Mouse (Mus musculus) kidney, embryonic 15.5 days (tissue): ENCODE measurements around the gene Nit1. TPM values are rescaled to one million over a fixed set of nuclear protein-coding genes. Genes with fewer than 3 reads are reported as not detected.

Source experiments
- ATAC-seq: fragments of 200-750 bp; cut with Nextera tagmentation; replicated peaks from 2 replicates; pipeline ENCODE4 v1.8.0; 2017; ENCODE audit warnings: moderate TSS enrichment; ENCODE audit not compliant: low FRiP score
- H3K27ac ChIP-seq: fragments of 300-500 bp; sonication (generic); 2 replicates; pipeline ENCODE4 v1.5.1; 2015; ENCODE audit warnings: mild to moderate bottlenecking, inconsistent platforms
- H3K27me3 ChIP-seq: fragments of 300-500 bp; sonication (generic); 2 replicates; pipeline ENCODE4 v1.6.1; 2015; ENCODE audit warnings: inconsistent platforms
- H3K36me3 ChIP-seq: fragments of 300-500 bp; sonication (generic); 2 replicates; pipeline ENCODE4 v1.6.1; 2015; ENCODE audit warnings: inconsistent platforms
- H3K4me1 ChIP-seq: fragments of 300-500 bp; sonication (generic); 2 replicates; pipeline ENCODE4 v1.6.1; 2015; ENCODE audit warnings: inconsistent platforms
- H3K4me2 ChIP-seq: fragments of 300-500 bp; sonication (generic); 2 replicates; pipeline ENCODE4 v1.6.1; 2015; ENCODE audit warnings: moderate library complexity, mild to moderate bottlenecking, inconsistent platforms
- H3K4me3 ChIP-seq: fragments of 300-500 bp; sonication (generic); replicated peaks from 2 replicates; pipeline ENCODE4 v1.5.1; 2015; ENCODE audit warnings: mild to moderate bottlenecking, inconsistent platforms
- H3K9ac ChIP-seq: fragments of 300-500 bp; sonication (generic); 2 replicates; pipeline ENCODE4 v1.6.1; 2015; ENCODE audit warnings: mild to moderate bottlenecking, inconsistent platforms
- H3K9me3 ChIP-seq: fragments of 300-500 bp; sonication (generic); replicated peaks from 2 replicates; pipeline ENCODE4 v1.6.1; 2016; ENCODE audit warnings: inconsistent platforms
- WGBS: fragments of 180-500 bp; shearing (Covaris S2); methylation state at CpG from one replicate; pipeline ENCODE4 v1.1.7; 2015; ENCODE audit warnings: mixed read lengths; 5-methylcytosine and 5-hydroxymethylcytosine counted together
- polyA plus RNA-seq: library from polyadenylated mRNA; unstranded; fragments of >200 nt; fragmentation: Nextera tagmentation; extraction: Ambion mirVana; gene quantifications from 2 replicates; pipeline ENCODE4 v1.2.1, GENCODE M21; 2015

The Nit1 gene
- 47.8 and 50.5 TPM in 2 replicates for polyA plus RNA-seq

DNA sequence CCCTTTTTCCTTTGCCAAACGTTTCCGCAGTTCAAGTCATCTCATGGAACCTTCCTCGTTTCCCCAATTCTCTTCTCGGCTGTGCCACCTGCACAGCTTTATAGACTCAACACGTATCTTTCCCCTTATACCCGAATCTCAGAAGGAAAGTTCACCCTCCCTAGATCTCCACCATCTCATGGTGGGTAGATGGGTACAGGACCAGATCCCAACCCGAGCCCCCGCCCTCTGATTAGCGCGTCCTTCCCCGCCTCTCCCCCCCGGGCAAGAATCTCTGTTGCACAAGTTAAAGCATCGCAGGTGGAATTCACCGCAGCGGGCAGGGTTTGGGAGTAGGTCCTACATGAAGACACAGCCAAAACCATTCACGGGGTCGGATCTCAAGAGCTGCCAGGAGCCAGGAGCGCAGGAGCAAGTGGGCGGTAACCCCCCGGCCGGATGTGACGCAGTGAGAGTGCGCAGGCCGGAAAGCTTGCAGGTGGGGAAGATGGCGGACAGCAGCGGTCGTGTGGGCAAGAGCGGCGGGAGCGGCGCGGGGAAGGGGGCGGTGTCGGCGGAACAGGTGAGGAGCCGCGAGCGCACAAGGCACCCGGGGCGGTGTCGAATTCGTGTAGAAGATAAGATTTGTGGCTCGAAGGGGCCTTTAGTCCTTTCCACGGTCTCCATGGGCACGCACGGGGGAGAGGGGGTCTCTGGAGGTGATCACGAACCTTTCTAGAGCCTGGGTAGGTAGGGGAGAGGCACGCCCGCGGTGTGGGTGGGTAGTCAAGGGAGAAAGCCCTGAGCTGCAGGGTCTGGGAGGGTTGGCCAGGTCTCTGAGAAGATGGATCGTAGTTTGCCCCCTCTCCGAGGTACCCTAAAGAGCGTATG, at the start of gene Nit1, which contains the start of gene Pfdn2:
TSS of gene Nit1 (minus strand) at position 422 of the 870 bp plus-strand sequence.
TSS of gene Pfdn2 (plus strand) at position 446 of the 870 bp plus-strand sequence.
- H3K4me2 ChIP-seq = peak within 1 kb of the TSS; percentile 86
- peaks cover 31% of the 10 kb centered on the region for H3K36me3 ChIP-seq
- H3K4me1 ChIP-seq = peaks cover 22% of the 10 kb centered on the region
- H3K27ac ChIP-seq = peak within 1 kb of the TSS; percentile 88
- ATAC-seq = peak; percentile 92
- H3K27me3 ChIP-seq = no peaks in the 10 kb centered on the region
- H3K9ac ChIP-seq = peak within 1 kb of the TSS; percentile 78
- H3K9me3 ChIP-seq = 0 out of 2 replicates have a peak, but pooled peaks cover 7% of the 10 kb centered on the region
- H3K4me3 ChIP-seq = peak within 1 kb of the TSS; percentile 94
- under 1% methylated on average over 53 of the region's 53 CpGs for WGBS

- no peaks in the 10 kb centered on the region for H3K36me3 ChIP-seq
- no peaks in the 10 kb centered on the region for H3K27me3 ChIP-seq
- H3K27ac ChIP-seq = no peak overlapping the region
- no peaks in the 10 kb centered on the region for H3K9me3 ChIP-seq
- H3K4me1 ChIP-seq = peaks cover 3% of the 10 kb centered on the region; the same call in 1 of the 2 replicates
- 79% methylated on average over 4 of the region's 4 CpGs for WGBS
- H3K4me2 ChIP-seq = no peak overlapping the region
- H3K4me3 ChIP-seq = no peak overlapping the region
- no peak for ATAC-seq
- no peak overlapping the region for H3K9ac ChIP-seq
Observed at GRCm38 (mm10) chr1:171390101-171390500, 44.7 kb upstream of the Nit1 start.

GRCm38 (mm10) chr1:171388376-171389102, 43.1 kb upstream of the Nit1 start, which contains the start of gene Arhgap30:
Gene Arhgap30, plus strand, starts transcription at chr1:171388954.
- Histone ChIP-seq H3K9me3 (no peaks in the 10 kb centered on the region), H3K36me3 (no peaks in the 10 kb centered on the region), H3K4me2 (no peak within 1 kb of the TSS), H3K27me3 (no peaks in the 10 kb centered on the region), H3K4me1 (peaks cover 3% of the 10 kb centered on the region; the same call in 1 of the 2 replicates), H3K4me3 (no peak within 1 kb of the TSS), H3K9ac (no peak within 1 kb of the TSS), H3K27ac (no peak within 1 kb of the TSS)
- no peak for ATAC-seq
- WGBS = 83% methylated on average over 15 of the region's 15 CpGs

DNA sequence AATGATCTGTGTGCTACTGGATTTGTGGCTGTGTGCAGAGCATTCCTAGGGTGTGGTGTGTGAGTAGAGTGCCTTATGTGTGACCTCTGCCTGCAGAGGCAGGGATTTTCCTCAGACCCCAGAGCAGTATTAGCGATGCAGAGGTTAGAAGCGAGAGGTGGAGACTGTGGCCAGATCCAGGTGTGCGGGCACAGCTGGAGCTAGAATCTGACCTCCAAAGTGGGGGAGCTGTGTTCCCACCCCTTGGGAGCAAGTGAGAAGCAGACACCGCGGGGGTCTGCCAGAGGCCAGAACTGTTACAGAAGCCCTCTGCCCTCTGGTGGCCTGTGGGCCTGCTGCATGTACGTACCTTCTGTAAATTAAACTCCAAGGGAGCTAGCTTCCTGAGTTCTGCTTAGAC, 41.7 kb upstream of the Nit1 start:
- H3K27me3 ChIP-seq = no peaks in the 10 kb centered on the region; the same call in 1 of the 2 replicates
- H3K4me3 ChIP-seq = no peak overlapping the region
- no peak overlapping the region for H3K27ac ChIP-seq
- WGBS = 17% methylated on average over 6 of the region's 6 CpGs
- ATAC-seq = peak; percentile 33
- H3K4me2 ChIP-seq = no peak overlapping the region
- peaks cover 3% of the 10 kb centered on the region; the same call in 1 of the 2 replicates for H3K4me1 ChIP-seq
- no peaks in the 10 kb centered on the region for H3K36me3 ChIP-seq
- H3K9me3 ChIP-seq = no peaks in the 10 kb centered on the region
- no peak overlapping the region for H3K9ac ChIP-seq

DNA sequence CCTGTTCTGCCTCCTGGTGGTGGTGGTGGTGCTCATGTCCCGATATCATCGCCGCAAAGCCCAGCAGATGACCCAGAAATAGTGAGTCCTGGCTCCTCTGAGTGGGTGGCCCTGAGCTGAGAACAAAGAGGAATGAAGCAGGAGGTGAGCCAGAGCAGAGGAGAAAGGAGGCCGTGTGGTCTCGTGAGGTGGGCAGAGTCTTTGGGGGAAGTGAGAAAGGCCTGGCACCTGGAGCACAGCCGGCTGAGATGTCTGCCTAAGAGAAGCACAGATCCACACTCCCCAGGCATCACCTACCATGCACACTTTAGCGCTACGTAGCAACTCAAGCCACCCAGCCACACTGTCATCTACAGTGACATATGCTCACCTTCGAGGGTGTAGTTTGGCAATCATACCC, 39.7 kb upstream of the Nit1 start:
- Histone ChIP-seq H3K36me3 (no peaks in the 10 kb centered on the region), H3K27me3 (peaks cover 9% of the 10 kb centered on the region), H3K4me1 (peaks cover 7% of the 10 kb centered on the region), H3K4me3 (no peak overlapping the region), H3K4me2 (no peak overlapping the region), H3K9me3 (no peaks in the 10 kb centered on the region), H3K9ac (no peak overlapping the region), H3K27ac (no peak overlapping the region)
- no peak for ATAC-seq
- 74% methylated on average over 9 of the region's 9 CpGs for WGBS

GRCm38 (mm10) chr1:171384361-171384760, 38.9 kb upstream of the Nit1 start:
- 75% methylated on average over 9 of the region's 9 CpGs for WGBS
- H3K36me3 ChIP-seq = no peaks in the 10 kb centered on the region
- ATAC-seq = no peak

DNA sequence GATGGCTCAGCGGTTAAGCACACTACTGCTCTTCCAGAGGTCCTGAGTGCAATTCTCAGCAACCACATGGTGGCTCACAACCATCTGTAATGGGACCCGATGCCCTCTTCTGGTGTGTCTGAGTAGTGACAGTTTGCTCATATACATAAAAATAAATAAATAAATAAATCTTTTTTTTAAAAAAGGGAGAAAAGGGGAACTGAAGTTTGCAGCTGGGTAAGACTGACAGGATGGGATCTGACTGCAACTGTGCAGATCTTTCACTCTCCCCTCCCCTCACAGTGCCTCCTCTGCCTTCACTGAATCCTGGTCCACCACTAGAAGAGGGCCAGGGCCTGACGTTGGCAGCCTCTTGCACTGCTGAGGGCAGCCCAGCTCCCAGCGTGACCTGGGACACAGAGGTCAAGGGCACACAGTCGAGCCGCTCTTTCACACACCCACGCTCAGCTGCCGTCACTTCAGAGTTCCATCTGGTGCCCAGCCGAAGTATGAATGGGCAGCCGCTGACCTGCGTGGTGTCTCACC, 36.7 kb upstream of the Nit1 start:
- Histone ChIP-seq H3K27me3 (peaks cover 17% of the 10 kb centered on the region), H3K9ac (no peak overlapping the region), H3K27ac (no peak overlapping the region), H3K4me1 (peaks cover 13% of the 10 kb centered on the region), H3K9me3 (no peaks in the 10 kb centered on the region), H3K36me3 (no peaks in the 10 kb centered on the region), H3K4me2 (no peak overlapping the region), H3K4me3 (no peak overlapping the region)
- 77% methylated on average over 11 of the region's 11 CpGs for WGBS
- no peak for ATAC-seq

More at GRCm38 (mm10) chr1:171384361-171384760, 38.9 kb upstream of the Nit1 start:
- Histone ChIP-seq H3K9ac (no peak overlapping the region), H3K9me3 (no peaks in the 10 kb centered on the region), H3K27me3 (peaks cover 16% of the 10 kb centered on the region), H3K4me1 (peaks cover 15% of the 10 kb centered on the region), H3K27ac (no peak overlapping the region), H3K4me2 (no peak overlapping the region), H3K4me3 (no peak overlapping the region)

GRCm38 (mm10) chr1:171379935-171380599, 34.6 kb upstream of the Nit1 start:
- 0 out of 2 replicates have a peak overlapping the region, but pooled peaks have one; percentile 19 for H3K27ac ChIP-seq
- WGBS = 3% methylated on average over 31 of the region's 31 CpGs
- peaks cover 17% of the 10 kb centered on the region for H3K27me3 ChIP-seq
- H3K9me3 ChIP-seq = no peaks in the 10 kb centered on the region
- H3K4me1 ChIP-seq = peaks cover 19% of the 10 kb centered on the region
- H3K9ac ChIP-seq = no peak overlapping the region
- ATAC-seq = peak; percentile 80
- no peaks in the 10 kb centered on the region for H3K36me3 ChIP-seq
- H3K4me2 ChIP-seq = peak overlapping the region; percentile 63
- H3K4me3 ChIP-seq = peak overlapping the region; percentile 33

DNA sequence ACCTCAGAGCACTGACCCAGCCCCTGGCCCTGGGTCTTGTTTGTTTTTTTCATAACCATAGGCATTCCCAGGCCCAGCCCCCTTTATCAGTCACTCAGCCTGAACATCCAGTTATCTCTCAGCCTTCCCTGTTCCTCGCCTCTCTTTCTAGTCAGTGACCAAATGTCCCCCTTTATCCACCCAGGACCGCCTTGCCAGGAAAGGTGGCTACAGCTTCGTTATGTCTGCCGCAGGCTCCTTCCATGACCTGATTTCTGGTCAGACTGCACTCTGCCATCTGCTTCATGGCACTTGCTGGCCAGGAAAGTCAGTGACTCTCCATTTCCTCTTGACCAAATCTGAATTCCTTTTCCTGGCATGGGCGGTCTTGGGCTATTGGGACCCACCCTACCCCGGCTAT, 32.9 kb upstream of the Nit1 start:
- 87% methylated on average over 6 of the region's 6 CpGs for WGBS
- ATAC-seq = no peak
- Histone ChIP-seq H3K4me2 (no peak overlapping the region), H3K9me3 (no peaks in the 10 kb centered on the region), H3K4me3 (no peak overlapping the region), H3K4me1 (peaks cover 34% of the 10 kb centered on the region), H3K36me3 (no peaks in the 10 kb centered on the region), H3K9ac (no peak overlapping the region), H3K27me3 (peaks cover 17% of the 10 kb centered on the region), H3K27ac (no peak overlapping the region)

DNA sequence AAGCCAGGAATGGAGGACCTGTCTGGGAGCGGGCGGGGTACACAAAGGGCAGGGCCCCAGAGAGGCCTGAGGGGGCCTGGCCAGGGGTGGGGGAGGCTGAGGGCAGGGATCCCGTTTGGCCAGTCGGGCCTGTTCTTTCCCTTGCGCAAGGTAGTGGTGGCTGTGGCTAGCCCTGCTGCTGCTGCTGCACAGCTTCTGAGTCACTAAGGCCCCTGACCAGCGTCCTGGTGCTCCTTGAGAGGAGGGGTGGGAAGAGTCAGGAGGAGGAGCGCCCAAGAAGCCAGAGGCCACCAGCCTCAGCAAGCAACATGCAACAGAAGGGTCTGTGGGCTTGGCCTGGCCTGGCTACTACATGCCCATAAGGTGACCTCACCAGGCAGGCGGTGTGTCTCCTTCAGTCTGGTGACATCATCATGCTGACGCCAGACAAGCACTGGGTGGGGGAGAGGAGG, 30.2 kb upstream of the Nit1 start:
- no peaks in the 10 kb centered on the region for H3K9me3 ChIP-seq
- H3K27me3 ChIP-seq = peaks cover 18% of the 10 kb centered on the region
- H3K4me3 ChIP-seq = no peak overlapping the region
- H3K9ac ChIP-seq = no peak overlapping the region
- ATAC-seq = peak; percentile 24; the same call in 1 of the 2 replicates
- peaks cover 38% of the 10 kb centered on the region for H3K4me1 ChIP-seq
- no peaks in the 10 kb centered on the region for H3K36me3 ChIP-seq
- 53% methylated on average over 9 of the region's 9 CpGs for WGBS
- no peak overlapping the region for H3K27ac ChIP-seq
- H3K4me2 ChIP-seq = no peak overlapping the region

DNA sequence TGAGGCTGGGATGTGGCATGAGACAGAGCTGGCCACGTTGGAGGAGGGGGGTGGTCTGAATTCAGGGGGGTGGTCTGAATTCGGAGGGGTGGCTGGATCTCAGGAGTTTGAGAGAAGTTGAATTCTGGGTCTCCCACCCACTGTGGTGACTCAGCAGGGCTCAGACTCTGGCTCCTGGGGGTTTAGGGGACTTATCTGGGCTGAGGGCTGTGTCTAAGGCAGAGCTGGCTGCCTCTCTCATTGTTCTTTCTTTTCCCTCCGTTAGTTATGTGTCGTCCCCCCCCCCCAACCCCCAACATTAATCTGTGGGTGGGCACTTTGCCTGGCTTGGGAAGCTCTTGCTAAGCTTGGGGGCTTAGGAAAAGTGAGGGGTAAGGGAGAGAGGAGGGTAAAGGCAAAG, 28.5 kb upstream of the Nit1 start:
- H3K4me2 ChIP-seq = no peak overlapping the region
- no peak overlapping the region for H3K27ac ChIP-seq
- 9% methylated on average over 4 of the region's 4 CpGs for WGBS
- peaks cover 36% of the 10 kb centered on the region for H3K4me1 ChIP-seq
- ATAC-seq = no peak
- H3K9me3 ChIP-seq = no peaks in the 10 kb centered on the region
- H3K36me3 ChIP-seq = no peaks in the 10 kb centered on the region
- H3K27me3 ChIP-seq = 0 out of 2 replicates have a peak, but pooled peaks cover 5% of the 10 kb centered on the region
- no peak overlapping the region for H3K4me3 ChIP-seq
- H3K9ac ChIP-seq = no peak overlapping the region
